Mouse (Mus musculus): ENCODE measurements around the gene Cdc42se2. TPM values are rescaled to one million over a fixed set of nuclear protein-coding genes. Genes with fewer than 3 reads are reported as not detected.
A peak's percentile ranks its signal among the peaks of the same experiment; 100 is the strongest.

The Cdc42se2 gene
- total RNA-seq, 2 experiments from 2014 or later: 21.1 to 24.6 TPM

GRCm38 (mm10) chr11:54709645-54710044 lies 77.8 kb downstream of the Cdc42se2 start:
- DNase-seq: no peak

- no peak for DNase-seq
Observed at GRCm38 (mm10) chr11:54708153-54708552, 79.3 kb downstream of the Cdc42se2 start.

- DNase-seq: peak; percentile 71 to 93
Observed at GRCm38 (mm10) chr11:54703306-54703705, 84.2 kb downstream of the Cdc42se2 start.

- no peak for DNase-seq
Observed at GRCm38 (mm10) chr11:54701848-54702247, 85.6 kb downstream of the Cdc42se2 start.

- DNase-seq: no peak
Observed at GRCm38 (mm10) chr11:54699972-54700371, 87.5 kb downstream of the Cdc42se2 start.

GRCm38 (mm10) chr11:54698636-54699035 lies 88.8 kb downstream of the Cdc42se2 start:
- no peak for DNase-seq

- DNase-seq: no peak
Observed at GRCm38 (mm10) chr11:54697611-54698010, 89.9 kb downstream of the Cdc42se2 start.

GRCm38 (mm10) chr11:54695951-54696350 lies 91.5 kb downstream of the Cdc42se2 start:
- DNase-seq: peak in 1 of 2 experiments; percentile 31

GRCm38 (mm10) chr11:54694291-54694690 lies 93.2 kb downstream of the Cdc42se2 start:
- DNase-seq: no peak

- DNase-seq: no peak
Observed at GRCm38 (mm10) chr11:54693696-54694095, 93.8 kb downstream of the Cdc42se2 start.

GRCm38 (mm10) chr11:54691179-54691578 lies 96.3 kb downstream of the Cdc42se2 start:
- peak; percentile 60 to 82 for DNase-seq

GRCm38 (mm10) chr11:54690171-54690570 lies 97.3 kb downstream of the Cdc42se2 start:
- DNase-seq: peak; percentile 14 to 31

- peak in 1 of 2 experiments; percentile 14 for DNase-seq
Observed at GRCm38 (mm10) chr11:54684831-54685230, 102.6 kb downstream of the Cdc42se2 start.

GRCm38 (mm10) chr11:54679141-54679540 lies 108.3 kb downstream of the Cdc42se2 start:
- no peak for DNase-seq

GRCm38 (mm10) chr11:54675792-54676489 lies 111.5 kb downstream of the Cdc42se2 start:
- DNase-seq: no peak

GRCm38 (mm10) chr11:54673575-54674298 lies 113.7 kb downstream of the Cdc42se2 start:
- no peak for DNase-seq

Other genes with a start within 250 kb of the Cdc42se2 start
- 10 to 100 TPM; 30.9 to 34.4 TPM for gene Lyrm7, start 73.2 kb upstream of the Cdc42se2 start, total RNA-seq (2021)
- 100 to 1,000 TPM; 303 to 309 TPM for gene Hint1, start 78.7 kb upstream of the Cdc42se2 start, total RNA-seq (2021)
- gene Gpx3, start 114.8 kb upstream of the Cdc42se2 start, total RNA-seq (2021): 100 to 1,000 TPM; 206 to 329 TPM
- 10 to 100 TPM; 26.7 to 32.7 TPM for gene Tnip1, start 175.2 kb upstream of the Cdc42se2 start, total RNA-seq (2021)
- gene Anxa6, start 245.8 kb upstream of the Cdc42se2 start, total RNA-seq (2021): 100 to 1,000 TPM; 206 to 210 TPM